Mouse (Mus musculus) yolk sac, embryonic 10.5 days (tissue): ENCODE measurements around the gene Ntn1.
A peak's percentile ranks its signal among the peaks of the same experiment; 100 is the strongest.

ENCODE experiments used
- DNase-seq: peaks from one replicate; pipeline ENCODE4 v3.0.0-alpha.2; 2017; ENCODE audit warnings: low spot score

Ntn1 gene

DNA sequence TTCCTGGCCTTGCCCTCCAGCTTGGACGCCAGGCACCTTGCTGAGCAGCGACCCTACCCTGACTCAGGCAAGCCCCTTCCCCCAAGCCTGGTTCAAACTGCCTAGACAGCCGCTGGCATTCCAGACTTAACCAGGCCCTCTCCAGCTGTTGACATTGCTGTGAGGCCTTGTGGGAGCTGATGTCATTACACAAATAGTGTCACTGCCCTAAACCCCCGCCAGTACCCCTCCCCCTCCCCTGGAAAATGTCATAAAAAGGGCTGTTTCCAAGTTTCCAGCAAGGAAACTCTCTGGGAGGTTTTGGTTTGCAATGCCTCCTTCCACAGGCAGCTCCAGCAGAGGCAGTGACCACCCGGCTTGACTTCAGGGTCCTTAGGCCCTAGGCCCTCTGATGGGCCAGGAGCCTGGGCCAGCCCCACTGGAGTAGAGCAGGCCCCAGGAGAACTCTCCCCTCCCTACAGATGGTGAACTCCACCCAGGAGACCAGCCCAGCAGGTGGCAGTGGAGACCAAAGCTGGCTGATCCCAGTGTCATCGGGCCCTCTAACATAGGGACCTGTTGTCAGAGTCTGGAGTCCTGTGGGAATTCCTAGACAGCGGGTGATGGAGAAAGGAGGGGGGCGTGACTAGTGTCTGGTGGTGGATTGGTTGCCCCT lies 188.6 kb downstream of the Ntn1 start:
- peak; percentile 54 for DNase-seq

GRCm38 (mm10) chr11:68210714-68211113 lies 189.9 kb downstream of the Ntn1 start:
- no peak for DNase-seq

GRCm38 (mm10) chr11:68209506-68209905 lies 191.1 kb downstream of the Ntn1 start:
- DNase-seq: no peak

DNA sequence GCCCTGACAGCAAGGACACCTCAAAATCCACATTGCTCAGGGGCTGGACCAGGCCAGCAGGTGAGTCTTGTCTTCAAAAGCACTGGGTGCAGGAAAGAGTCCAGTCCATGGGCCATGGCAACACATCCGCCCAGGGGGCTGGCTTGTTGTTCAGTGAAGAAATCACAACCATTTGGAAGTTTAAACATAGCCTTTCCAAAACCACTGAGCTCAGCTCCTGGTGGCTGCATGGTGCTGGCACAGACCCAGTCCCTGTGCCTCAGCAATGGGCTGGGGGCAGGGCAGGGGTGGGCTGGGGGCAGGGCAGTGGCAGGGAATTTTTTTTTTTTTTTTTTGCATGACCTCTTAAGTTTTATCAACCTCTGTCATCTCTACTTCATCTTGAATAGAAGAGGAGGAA lies 192.0 kb downstream of the Ntn1 start:
- DNase-seq: no peak

- no peak for DNase-seq
These were observed 192.6 kb downstream of the Ntn1 start for GRCm38 (mm10) chr11:68208023-68208422.

GRCm38 (mm10) chr11:68205572-68206229 lies 194.9 kb downstream of the Ntn1 start:
- DNase-seq: no peak

DNA sequence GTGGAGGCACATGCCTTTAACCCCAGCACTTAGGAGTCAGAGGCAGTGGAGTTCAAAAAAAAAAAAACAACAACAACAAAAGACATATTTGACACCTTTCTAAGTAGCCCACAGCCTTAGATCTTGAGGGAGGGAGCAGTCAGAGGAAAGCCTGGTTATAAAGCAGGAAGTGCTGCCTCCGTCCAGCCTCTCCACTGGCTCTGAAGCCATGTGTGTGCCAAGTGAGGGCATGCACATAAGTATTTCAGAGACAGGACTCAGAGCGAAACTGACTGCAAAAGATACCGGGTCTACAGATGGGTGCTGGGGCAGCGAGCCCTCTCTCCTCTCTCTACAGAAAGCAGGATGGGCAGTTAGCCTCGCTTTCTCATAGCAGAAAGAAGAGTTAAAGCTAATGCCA lies 196.2 kb downstream of the Ntn1 start:
- no peak for DNase-seq

- DNase-seq: no peak
These were observed 196.8 kb downstream of the Ntn1 start for GRCm38 (mm10) chr11:68203658-68204315.

DNA sequence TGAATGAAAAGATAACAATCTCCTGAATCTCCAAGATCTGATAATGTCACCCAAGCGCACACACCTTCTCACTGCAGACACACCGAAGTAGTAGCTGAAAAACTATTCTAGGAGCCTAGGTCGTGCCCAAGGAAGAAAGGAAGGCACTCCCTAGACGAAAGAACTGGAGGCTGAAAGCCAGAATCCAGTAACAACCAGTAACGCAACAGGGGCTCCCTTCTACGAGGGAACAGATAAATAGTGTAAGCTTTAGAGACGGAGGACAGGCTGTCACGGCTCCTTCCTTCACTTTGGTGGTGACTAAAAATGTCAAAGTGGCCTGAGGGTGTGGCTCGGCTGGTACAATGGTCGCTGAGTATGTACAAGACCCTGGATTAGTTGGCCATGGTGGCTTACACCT lies 198.1 kb downstream of the Ntn1 start:
- DNase-seq: no peak

GRCm38 (mm10) chr11:68201811-68202459 lies 198.7 kb downstream of the Ntn1 start:
- DNase-seq: no peak

DNA sequence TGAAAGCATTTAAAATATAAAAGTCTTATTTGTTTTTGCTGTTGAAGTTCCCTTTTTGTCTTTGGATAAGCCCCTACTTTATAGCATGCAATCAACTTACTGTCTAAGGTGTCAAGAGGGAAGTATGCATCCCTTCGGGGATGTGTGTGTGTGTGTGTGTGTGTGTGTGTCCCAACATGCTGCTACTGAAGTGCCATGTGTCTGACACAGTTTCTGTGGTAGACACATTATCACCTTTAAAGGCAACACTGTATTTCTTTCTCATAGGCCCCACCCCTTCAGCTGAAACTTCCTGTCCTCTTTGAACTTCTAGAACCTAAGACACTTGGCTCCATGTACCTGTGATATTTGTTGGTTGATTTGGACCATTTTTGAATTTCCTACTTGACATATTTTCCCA lies 199.6 kb downstream of the Ntn1 start:
- no peak for DNase-seq

DNA sequence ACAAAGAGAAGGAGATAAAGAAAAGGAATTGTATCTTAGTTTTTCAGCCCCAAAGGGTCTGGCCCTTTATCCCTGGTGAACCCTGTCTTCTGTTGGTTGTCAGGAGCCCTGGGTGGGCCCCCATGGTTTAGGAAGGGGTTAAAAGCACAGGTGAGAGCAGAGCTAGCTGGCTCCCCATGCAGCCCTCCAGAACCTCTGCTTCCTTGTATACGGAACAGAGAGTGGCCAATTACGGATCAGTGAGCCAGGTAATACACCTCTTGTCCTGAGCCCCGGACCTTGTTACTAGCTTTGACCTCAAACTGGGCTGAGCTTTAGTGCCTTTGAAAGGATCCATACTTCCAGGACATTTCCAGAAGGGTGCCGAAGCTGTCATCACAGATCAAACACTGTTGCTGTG lies 200.1 kb downstream of the Ntn1 start:
- no peak for DNase-seq

- no peak for DNase-seq
These were observed 200.7 kb downstream of the Ntn1 start for GRCm38 (mm10) chr11:68199801-68200423.

- no peak for DNase-seq
These were observed 201.5 kb downstream of the Ntn1 start for GRCm38 (mm10) chr11:68199103-68199502.

DNA sequence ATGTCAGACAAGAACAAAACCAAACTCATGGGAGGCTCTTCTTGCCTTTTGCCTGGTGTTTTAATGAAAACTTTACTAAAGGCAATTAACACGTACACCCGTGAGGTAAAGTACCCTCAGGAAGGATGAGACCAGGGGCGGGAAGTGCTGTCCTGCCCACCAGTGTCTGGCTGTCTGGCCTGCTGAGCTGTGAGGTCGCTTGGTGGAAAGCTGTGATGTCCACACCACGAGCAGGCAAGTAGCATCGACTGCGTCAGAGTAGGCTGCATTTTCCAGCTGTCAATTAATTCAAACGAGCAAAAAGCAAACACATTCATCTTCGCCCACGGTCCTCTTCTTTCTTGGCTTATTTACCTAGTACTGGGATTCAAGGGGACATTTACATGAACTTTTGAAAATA lies 201.9 kb downstream of the Ntn1 start:
- DNase-seq: no peak

GRCm38 (mm10) chr11:68197471-68197870 lies 203.2 kb downstream of the Ntn1 start:
- no peak for DNase-seq

DNA sequence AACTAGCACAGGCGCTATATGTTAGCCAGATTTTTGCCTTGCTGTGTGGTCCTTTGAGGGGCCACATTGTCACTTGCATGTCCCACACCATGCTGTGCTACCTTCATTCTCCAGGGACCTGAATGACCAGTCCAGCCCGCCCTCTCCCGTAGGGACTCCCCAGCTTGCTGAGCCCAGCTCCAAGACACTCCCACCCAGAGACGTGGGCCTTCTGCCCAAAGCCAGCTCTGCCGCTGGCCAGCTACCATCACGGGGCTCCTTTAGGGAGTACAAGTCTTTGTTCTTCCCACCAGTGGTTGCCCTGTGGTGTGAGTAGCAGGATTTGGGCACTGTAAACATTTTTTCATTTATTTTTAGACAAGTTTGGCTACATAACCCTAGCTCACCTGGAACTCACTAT lies 204.1 kb downstream of the Ntn1 start:
- no peak for DNase-seq

DNA sequence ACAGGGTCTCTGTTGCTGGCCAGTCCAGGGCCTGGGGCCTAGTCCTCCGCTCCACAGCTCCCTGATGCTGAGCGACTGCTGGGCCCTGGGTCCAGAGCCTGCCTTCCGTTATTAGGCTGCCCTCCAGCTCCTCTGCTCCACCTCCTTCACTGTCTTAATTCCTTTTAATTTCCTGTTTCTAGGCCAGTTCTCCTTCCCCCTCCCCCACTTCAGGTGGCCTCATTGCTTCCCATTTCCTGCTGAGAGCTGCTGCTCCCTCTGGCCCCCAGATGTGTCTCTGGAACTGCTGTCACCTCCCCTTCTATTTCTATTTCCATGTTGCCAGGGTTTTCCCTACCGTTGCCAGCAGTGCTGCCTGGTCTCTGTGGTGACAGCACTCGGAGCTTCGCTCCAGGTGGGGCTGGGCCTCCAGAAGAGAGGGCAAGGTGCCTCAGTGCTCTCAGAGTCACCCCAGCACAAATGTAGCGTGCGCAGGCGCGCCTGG lies 204.9 kb downstream of the Ntn1 start:
- no peak for DNase-seq

DNA sequence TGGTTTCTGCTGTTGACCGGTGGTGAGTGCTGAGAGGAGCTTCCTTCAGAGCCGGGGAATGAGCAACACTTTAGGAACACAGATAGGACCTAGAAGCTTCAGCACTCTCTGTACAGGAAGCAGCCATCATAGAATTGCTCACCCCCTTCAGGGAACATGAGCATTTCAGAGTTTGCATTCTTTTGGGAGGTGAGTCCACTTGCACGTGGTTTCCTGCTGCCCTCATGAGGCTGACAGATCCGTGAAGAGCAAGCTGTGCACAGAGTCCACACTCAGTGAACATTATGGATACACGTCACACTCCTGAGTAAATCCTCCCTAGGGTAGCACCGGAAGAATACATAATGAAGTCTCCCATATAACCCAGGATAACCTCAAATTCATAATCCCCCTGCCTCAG lies 205.5 kb downstream of the Ntn1 start:
- DNase-seq: no peak

DNA sequence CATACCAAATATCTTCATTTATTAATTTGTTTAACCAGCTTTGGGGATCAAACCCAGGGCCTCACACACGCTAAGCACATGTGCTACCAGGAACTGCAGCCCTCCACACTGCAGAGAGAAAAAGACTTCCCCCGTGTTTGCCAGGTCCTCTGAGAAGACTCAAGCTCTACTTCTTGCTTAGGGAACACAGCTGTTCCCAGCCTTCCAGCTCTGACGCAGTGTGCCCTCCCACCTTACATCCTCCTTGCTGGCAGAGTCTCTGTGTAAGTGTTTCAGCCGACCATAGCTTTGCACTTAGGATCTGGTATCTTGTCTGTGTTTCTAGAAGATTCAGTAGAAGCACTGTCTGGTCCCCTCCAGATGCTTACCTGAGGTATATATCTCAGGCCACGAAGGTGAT lies 209.8 kb downstream of the Ntn1 start:
- no peak for DNase-seq

DNA sequence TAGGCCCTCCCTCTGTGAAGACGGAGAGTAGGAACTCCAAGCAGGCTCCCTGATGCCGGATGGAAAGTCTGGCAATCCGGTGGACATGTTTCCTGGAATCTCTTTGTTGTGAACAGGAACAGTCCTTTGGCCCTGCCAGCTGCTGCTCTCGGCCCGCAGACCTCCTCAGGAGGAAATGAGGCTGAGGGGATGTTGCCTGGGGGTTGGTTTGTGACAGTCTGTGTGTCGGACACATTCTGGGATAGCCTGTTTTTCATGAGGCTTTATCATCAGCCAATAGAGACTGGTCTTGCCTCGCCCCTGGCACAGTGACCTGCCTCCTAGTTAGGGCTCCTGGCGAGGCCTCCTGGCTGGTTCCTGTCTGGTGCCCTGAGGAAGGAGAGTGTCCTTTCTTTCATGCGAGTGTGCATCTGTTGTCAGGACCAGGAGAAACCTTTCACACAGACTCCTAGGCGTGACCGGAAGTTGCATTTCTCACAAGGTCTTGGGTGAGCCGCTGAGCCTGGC lies 211.9 kb downstream of the Ntn1 start:
- peak; percentile 30 for DNase-seq

- no peak for DNase-seq
These were observed 213.4 kb downstream of the Ntn1 start for GRCm38 (mm10) chr11:68187242-68187641.
